Mouse (Mus musculus) megakaryocyte, embryonic 14.5 days (primary cell): ENCODE measurements at regions not wholly inside any gene's neighbourhood (a gene's known extent, or its start where the extent isn't known, plus 50 kb on each side); places are given as distances from the start of the nearest gene placed in this dataset.

Experiments
- FLI1 ChIP-seq: IDR thresholded peaks from 2 replicates; pipeline ENCODE4 v1.6.1; 2012; ENCODE audit warnings: low read length, inconsistent platforms, mixed read lengths
- GATA1 ChIP-seq: IDR thresholded peaks from 3 replicates; pipeline ENCODE4 v1.6.1; 2012; ENCODE audit warnings: mixed read lengths, low read length, inconsistent platforms, borderline replicate concordance

DNA sequence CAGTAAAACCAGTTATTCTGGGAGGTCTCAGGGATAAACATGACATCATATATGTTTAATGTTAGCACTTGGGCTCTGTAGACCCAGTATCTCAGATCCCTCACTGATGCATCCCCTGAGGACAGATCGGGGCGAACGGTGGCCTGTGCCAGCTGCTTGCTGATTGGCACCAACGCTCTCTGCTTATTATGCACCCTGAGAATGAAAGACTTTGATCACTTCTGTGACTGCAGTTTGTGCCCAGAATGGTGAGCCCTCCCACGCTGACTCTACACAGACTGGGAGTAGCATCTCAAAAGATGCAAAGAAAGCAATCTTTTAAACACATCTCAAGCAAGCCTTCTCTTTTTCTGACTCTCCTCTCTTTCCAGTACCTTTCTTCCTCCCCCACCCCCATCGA, 82.2 kb upstream of the Glrp1 start:
- TF ChIP-seq GATA1 (no peak), FLI1 (no peak)
